Mouse (Mus musculus): ENCODE measurements around the gene Fndc8. TPM values are rescaled to one million over a fixed set of nuclear protein-coding genes. Genes with fewer than 3 reads are reported as not detected.

Fndc8 gene
- polyA plus RNA-seq, 1 experiment = 0.04 TPM

GRCm38 (mm10) chr11:82889524-82890341 lies 2.2 kb upstream of the Fndc8 start:
- Histone ChIP-seq H3K36me3 (ENCODE audit: control insufficient read depth, insufficient read depth) (no peaks in the 10 kb centered on the region), H3ac (ENCODE audit: control insufficient read depth, insufficient read length) (peak overlapping the region; percentile 36), H3K79me2 (ENCODE audit: control insufficient read depth, insufficient read depth) (no peaks in the 10 kb centered on the region), H3K27me3 (ENCODE audit: control insufficient read depth, insufficient read depth, insufficient read length) (no peaks in the 10 kb centered on the region), H3K4me2 (ENCODE audit: low read depth) (peak overlapping the region; percentile 92), H3K4me3 (peak overlapping the region; percentile 43)
- TF ChIP-seq E2F4 (IDR thresholded peaks at IDR 0.05; ENCODE audit: insufficient read depth) (no peak), TCF3 (IDR thresholded peaks at IDR 0.05; ENCODE audit: insufficient read length, low read depth) (no peak), MYOG (IDR thresholded peaks at IDR 0.05; ENCODE audit: control insufficient read depth in 1 of 3, insufficient read depth in 1 of 3, insufficient read length in 2 of 3, low read depth in 2 of 3) (peak in 1 of 3 experiments; percentile 3), REST (IDR thresholded peaks at IDR 0.05; ENCODE audit: insufficient read depth, insufficient read length) (no peak)

GRCm38 (mm10) chr11:82890342-82890762 lies 1.6 kb upstream of the Fndc8 start, which contains the start of gene Rad51d:
Rad51d (minus strand) TSS chr11:82890614.
- peak within 1 kb of the TSS; percentile 92 for H3K4me2 ChIP-seq (ENCODE audit: low read depth)
- no peaks in the 10 kb centered on the region for H3K36me3 ChIP-seq (ENCODE audit: control insufficient read depth, insufficient read depth)
- H3K4me3 ChIP-seq = peak within 1 kb of the TSS; percentile 43
- TF ChIP-seq E2F4 (IDR thresholded peaks at IDR 0.05; ENCODE audit: insufficient read depth) (peak; percentile 3), POLR2AphosphoS2 (IDR thresholded peaks at IDR 0.05; ENCODE audit: insufficient read length, low read depth) (peak; percentile 38), TCF3 (IDR thresholded peaks at IDR 0.05; ENCODE audit: insufficient read length, low read depth) (no peak), POLR2A (IDR thresholded peaks at IDR 0.05; ENCODE audit: insufficient read length, low read depth) (peak; percentile 59), MAX (IDR thresholded peaks at IDR 0.05; ENCODE audit: low read depth) (no peak), CEBPB (IDR thresholded peaks at IDR 0.05; ENCODE audit: insufficient read depth, poor library complexity, severe bottlenecking) (no peak)
- peak within 1 kb of the TSS; percentile 36 for H3ac ChIP-seq (ENCODE audit: control insufficient read depth, insufficient read length)
- H3K79me2 ChIP-seq (ENCODE audit: control insufficient read depth, insufficient read depth) = no peaks in the 10 kb centered on the region
- H3K27me3 ChIP-seq (ENCODE audit: control insufficient read depth, insufficient read depth, insufficient read length) = no peaks in the 10 kb centered on the region

- TF ChIP-seq TCF3 (IDR thresholded peaks at IDR 0.05; ENCODE audit: insufficient read length, low read depth) (no peak), MAX (IDR thresholded peaks at IDR 0.05; ENCODE audit: low read depth) (no peak), TCF12 (IDR thresholded peaks at IDR 0.05; ENCODE audit: insufficient read depth, poor library complexity, severe bottlenecking) (no peak), POLR2AphosphoS2 (IDR thresholded peaks at IDR 0.05; ENCODE audit: insufficient read length, low read depth) (no peak), USF1 (IDR thresholded peaks at IDR 0.05; ENCODE audit: low read depth) (no peak), MYOG (IDR thresholded peaks at IDR 0.05; ENCODE audit: control insufficient read depth in 1 of 3, insufficient read depth in 1 of 3, insufficient read length in 2 of 3, low read depth in 2 of 3) (no peak), REST (IDR thresholded peaks at IDR 0.05; ENCODE audit: insufficient read depth, insufficient read length) (no peak), SRF (IDR thresholded peaks at IDR 0.05; ENCODE audit: control insufficient read depth, insufficient read length, low read depth) (no peak), CEBPB (IDR thresholded peaks at IDR 0.05; ENCODE audit: insufficient read depth, poor library complexity, severe bottlenecking) (no peak), MYOD1 (IDR thresholded peaks at IDR 0.05; ENCODE audit: control insufficient read depth in 1 of 3, insufficient read length in 2 of 3, low read depth in 2 of 3) (no peak), E2F4 (IDR thresholded peaks at IDR 0.05; ENCODE audit: insufficient read depth) (no peak), POLR2A (IDR thresholded peaks at IDR 0.05; ENCODE audit: insufficient read length, low read depth) (no peak)
Measured at GRCm38 (mm10) chr11:82897478-82897877, 5.6 kb downstream of the Fndc8 start.

GRCm38 (mm10) chr11:82899720-82900119 lies 7.8 kb downstream of the Fndc8 start:
- Histone ChIP-seq H3K4me2 (ENCODE audit: low read depth) (no peak overlapping the region), H3K36me3 (ENCODE audit: control insufficient read depth, insufficient read depth) (peaks cover 17% of the 10 kb centered on the region), H3K79me2 (ENCODE audit: control insufficient read depth, insufficient read depth) (no peaks in the 10 kb centered on the region), H3ac (ENCODE audit: control insufficient read depth, insufficient read length) (no peak overlapping the region), H3K27me3 (ENCODE audit: control insufficient read depth, insufficient read depth, insufficient read length) (no peaks in the 10 kb centered on the region), H3K4me3 (no peak overlapping the region)
- peak; percentile 49 for TF ChIP-seq POLR2AphosphoS2 (IDR thresholded peaks at IDR 0.05; ENCODE audit: insufficient read length, low read depth)
- no peak for TF ChIP-seq MYOD1 (IDR thresholded peaks at IDR 0.05; ENCODE audit: control insufficient read depth in 1 of 3, insufficient read length in 2 of 3, low read depth in 2 of 3)

More at GRCm38 (mm10) chr11:82897478-82897877, 5.6 kb downstream of the Fndc8 start:
- no peak overlapping the region for H3K4me2 ChIP-seq (ENCODE audit: low read depth)
- no peak overlapping the region for H3ac ChIP-seq (ENCODE audit: control insufficient read depth, insufficient read length)
- H3K27me3 ChIP-seq (ENCODE audit: control insufficient read depth, insufficient read depth, insufficient read length) = no peaks in the 10 kb centered on the region
- no peaks in the 10 kb centered on the region for H3K79me2 ChIP-seq (ENCODE audit: control insufficient read depth, insufficient read depth)
- H3K36me3 ChIP-seq (ENCODE audit: control insufficient read depth, insufficient read depth) = peaks cover 12% of the 10 kb centered on the region
- H3K4me3 ChIP-seq = no peak overlapping the region

GRCm38 (mm10) chr11:82901606-82902310 lies 9.8 kb downstream of the Fndc8 start:
- Histone ChIP-seq H3K4me3 (no peak overlapping the region), H3K4me2 (ENCODE audit: low read depth) (no peak overlapping the region), H3K27me3 (ENCODE audit: control insufficient read depth, insufficient read depth, insufficient read length) (no peaks in the 10 kb centered on the region), H3K79me2 (ENCODE audit: control insufficient read depth, insufficient read depth) (no peaks in the 10 kb centered on the region), H3K36me3 (ENCODE audit: control insufficient read depth, insufficient read depth) (peaks cover 17% of the 10 kb centered on the region), H3ac (ENCODE audit: control insufficient read depth, insufficient read length) (no peak overlapping the region)
- TF ChIP-seq MYOD1 (IDR thresholded peaks at IDR 0.05; ENCODE audit: control insufficient read depth in 1 of 3, insufficient read length in 2 of 3, low read depth in 2 of 3) (peak in 2 of 3 experiments; percentile 89 to 90), TCF3 (IDR thresholded peaks at IDR 0.05; ENCODE audit: insufficient read length, low read depth) (peak; percentile 85), TCF12 (IDR thresholded peaks at IDR 0.05; ENCODE audit: insufficient read depth, poor library complexity, severe bottlenecking) (peak; percentile 38), POLR2AphosphoS2 (IDR thresholded peaks at IDR 0.05; ENCODE audit: insufficient read length, low read depth) (no peak), SRF (IDR thresholded peaks at IDR 0.05; ENCODE audit: control insufficient read depth, insufficient read length, low read depth) (no peak), MYOG (IDR thresholded peaks at IDR 0.05; ENCODE audit: control insufficient read depth in 1 of 3, insufficient read depth in 1 of 3, insufficient read length in 2 of 3, low read depth in 2 of 3) (peak in 2 of 3 experiments; percentile 67 to 93)
